Mouse (Mus musculus) gonadal fat pad, adult 2 months (tissue): Measurements from ENCODE around the gene Pfkl. TPM values are rescaled to one million over a fixed set of nuclear protein-coding genes. Genes with fewer than 3 reads are reported as not detected.
"Not testable (repeated sequence)": the region's sequence is repeated elsewhere in the genome, so short reads cannot be mapped to it uniquely, and the experiment has no call there.

Experiments
- DNase-seq: peaks from one replicate; pipeline ENCODE4 v3.0.0-alpha.2; 2012; ENCODE audit warnings: low read depth
- polyA plus RNA-seq: library from polyadenylated mRNA; depleted of rRNA; stranded (reverse); fragments of >200 nt; gene quantifications from 2 replicates; pipeline ENCODE4 v1.2.3, GENCODE M21; 2012

The Pfkl gene
- polyA plus RNA-seq, 1 experiment = 175 TPM

- no peak for DNase-seq
Measured at GRCm38 (mm10) chr10:78012661-78013495, 3.0 kb upstream of the Pfkl start.

- DNase-seq = not testable (repeated sequence)
Measured at GRCm38 (mm10) chr10:78011116-78011515, 1.2 kb upstream of the Pfkl start.

GRCm38 (mm10) chr10:78010335-78010734 is 452 bp upstream of the Pfkl start:
- no peak for DNase-seq

- no peak for DNase-seq
Measured at GRCm38 (mm10) chr10:78009184-78009944, 519 bp downstream of the Pfkl start.

- no peak for DNase-seq
Measured at GRCm38 (mm10) chr10:78008169-78008568, 1.7 kb downstream of the Pfkl start.

GRCm38 (mm10) chr10:78007203-78007602 is 2.7 kb downstream of the Pfkl start:
- DNase-seq = no peak

- DNase-seq = no peak
Measured at GRCm38 (mm10) chr10:78005791-78006438, 4.0 kb downstream of the Pfkl start.

- DNase-seq = no peak
Measured at GRCm38 (mm10) chr10:78004479-78005100, 5.3 kb downstream of the Pfkl start.

GRCm38 (mm10) chr10:78002316-78002715 is 7.6 kb downstream of the Pfkl start:
- DNase-seq = no peak

- no peak for DNase-seq
Measured at GRCm38 (mm10) chr10:78001796-78002195, 8.1 kb downstream of the Pfkl start.

GRCm38 (mm10) chr10:78000200-78000599 is 9.7 kb downstream of the Pfkl start:
- no peak for DNase-seq

GRCm38 (mm10) chr10:77995639-77996038 is 14.2 kb downstream of the Pfkl start:
- DNase-seq = no peak

GRCm38 (mm10) chr10:77985775-77986174 is 24.1 kb downstream of the Pfkl start:
- no peak for DNase-seq

- no peak for DNase-seq
Measured at GRCm38 (mm10) chr10:77984660-77985059, 25.2 kb downstream of the Pfkl start.

GRCm38 (mm10) chr10:77978351-77979350 is 31.2 kb downstream of the Pfkl start, which contains the start of gene 1810043G02Rik:
Gene 1810043G02Rik, plus strand, starts transcription at chr10:77978524.
- peak; percentile 52 for DNase-seq

GRCm38 (mm10) chr10:77976458-77977150 is 33.3 kb downstream of the Pfkl start:
- DNase-seq = no peak

GRCm38 (mm10) chr10:77975653-77976052 is 34.2 kb downstream of the Pfkl start:
- no peak for DNase-seq

GRCm38 (mm10) chr10:77974811-77975210 is 35.1 kb downstream of the Pfkl start:
- DNase-seq = no peak

GRCm38 (mm10) chr10:77974323-77974722 is 35.6 kb downstream of the Pfkl start:
- no peak for DNase-seq
